Mouse (Mus musculus): ENCODE results near the gene L1td1. TPM values are rescaled to one million over a fixed set of nuclear protein-coding genes. Genes with fewer than 3 reads are reported as not detected.

L1td1 gene
- total and polyA plus RNA-seq, 2 experiments from 2014 or later, result 0.05 TPM; not detected in 1

DNA sequence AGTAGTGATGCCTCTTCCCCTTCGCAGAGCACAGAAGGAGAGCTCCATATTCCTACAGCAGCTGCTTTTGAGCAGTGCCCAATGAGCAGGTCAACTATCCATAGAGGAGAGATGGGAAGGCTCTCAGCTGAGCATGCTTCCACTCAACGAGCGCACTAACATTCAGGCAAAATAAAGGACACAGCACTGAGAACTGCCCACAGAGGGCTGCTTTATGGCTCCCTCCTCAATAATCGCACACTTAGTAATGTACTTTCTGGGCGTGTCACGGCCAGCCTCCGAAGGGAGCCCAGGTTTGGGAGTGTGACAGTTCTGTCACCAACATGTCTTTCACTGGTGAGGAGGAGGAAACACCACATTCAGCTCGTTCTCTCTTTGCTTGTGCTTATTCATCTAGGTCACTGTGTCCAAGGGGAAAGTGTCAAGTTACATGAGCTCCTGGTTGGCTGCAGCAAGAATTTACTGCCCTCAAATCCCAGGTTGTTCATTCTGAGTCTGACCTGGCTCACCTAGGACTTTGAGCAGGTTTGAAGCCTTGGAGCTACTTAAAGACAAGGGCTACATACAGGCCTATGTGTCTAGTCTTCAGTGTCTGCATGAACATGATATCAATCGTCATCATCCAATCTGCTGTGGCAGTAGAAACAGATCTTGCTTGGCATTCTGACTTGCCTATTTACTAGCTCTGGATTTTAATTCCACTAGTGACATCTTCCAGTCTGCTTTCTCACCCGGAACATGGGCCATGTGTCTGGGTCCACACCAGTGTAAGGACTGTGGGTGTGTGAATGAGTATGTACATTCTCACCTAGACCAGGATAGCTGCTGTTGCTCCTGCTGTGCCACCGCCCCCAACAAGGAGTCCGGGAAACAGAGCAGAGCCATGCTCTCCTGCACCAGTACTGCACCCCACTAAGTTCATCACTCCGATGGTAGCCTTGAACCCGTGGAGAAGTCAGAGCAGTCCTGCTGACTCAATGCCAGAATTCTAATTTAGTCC lies 40.9 kb downstream of the L1td1 start:
- no peak for TF ChIP-seq CTCF (IDR thresholded peaks at IDR 0.05; ENCODE audit: low read depth)
- Histone ChIP-seq H3K4me2 (ENCODE audit: low read depth) (no peak overlapping the region), H3K9ac (no peak overlapping the region), H3K4me3 (ENCODE audit: low read depth, low read length) (no peak overlapping the region), H3K36me3 (ENCODE audit: insufficient read depth) (no peaks in the 10 kb centered on the region), H3K27me3 (ENCODE audit: insufficient read depth, low read length) (no peaks in the 10 kb centered on the region), H3K9me3 (ENCODE audit: low read length) (no peaks in the 10 kb centered on the region), H3K4me1 (ENCODE audit: insufficient read depth) (no peaks in the 10 kb centered on the region), H3K27ac (ENCODE audit: low read depth, low read length) (no peak overlapping the region)
- ATAC-seq, result no peak
- WGBS, result 83% methylated on average over 14 of the region's 14 CpGs
- DNase-seq, result no peak

DNA sequence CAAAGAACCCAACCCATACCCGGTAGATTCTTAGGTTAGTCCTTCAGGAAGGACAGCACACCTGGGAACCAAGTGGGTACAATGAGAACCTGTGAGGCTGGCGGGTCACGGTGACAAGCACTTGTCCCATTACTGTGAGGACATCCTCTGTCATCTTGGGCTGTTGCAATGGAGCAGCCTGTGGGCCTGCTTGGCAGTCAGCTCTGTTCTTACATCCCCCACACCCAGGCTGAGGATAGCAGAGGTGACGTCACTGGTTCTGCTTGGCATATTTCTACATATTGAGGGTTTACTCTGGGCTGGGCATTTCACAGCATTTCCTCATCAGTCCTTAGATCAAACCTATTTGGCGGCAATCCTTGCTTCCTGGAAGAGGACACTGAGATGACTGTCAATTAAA lies 47.3 kb downstream of the L1td1 start:
- DNase-seq, result no peak
- Histone ChIP-seq H3K27ac (ENCODE audit: low read depth, low read length) (no peak overlapping the region), H3K36me3 (ENCODE audit: insufficient read depth) (no peaks in the 10 kb centered on the region), H3K27me3 (ENCODE audit: insufficient read depth, low read length) (no peaks in the 10 kb centered on the region), H3K4me1 (ENCODE audit: insufficient read depth) (no peaks in the 10 kb centered on the region), H3K4me2 (ENCODE audit: low read depth) (no peak overlapping the region), H3K9me3 (ENCODE audit: low read length) (no peaks in the 10 kb centered on the region), H3K9ac (no peak overlapping the region), H3K4me3 (ENCODE audit: low read depth, low read length) (no peak overlapping the region)
- TF ChIP-seq CTCF (IDR thresholded peaks at IDR 0.05; ENCODE audit: low read depth), result no peak
- WGBS, result 95% methylated on average over 5 of the region's 5 CpGs
- no peak for ATAC-seq

DNA sequence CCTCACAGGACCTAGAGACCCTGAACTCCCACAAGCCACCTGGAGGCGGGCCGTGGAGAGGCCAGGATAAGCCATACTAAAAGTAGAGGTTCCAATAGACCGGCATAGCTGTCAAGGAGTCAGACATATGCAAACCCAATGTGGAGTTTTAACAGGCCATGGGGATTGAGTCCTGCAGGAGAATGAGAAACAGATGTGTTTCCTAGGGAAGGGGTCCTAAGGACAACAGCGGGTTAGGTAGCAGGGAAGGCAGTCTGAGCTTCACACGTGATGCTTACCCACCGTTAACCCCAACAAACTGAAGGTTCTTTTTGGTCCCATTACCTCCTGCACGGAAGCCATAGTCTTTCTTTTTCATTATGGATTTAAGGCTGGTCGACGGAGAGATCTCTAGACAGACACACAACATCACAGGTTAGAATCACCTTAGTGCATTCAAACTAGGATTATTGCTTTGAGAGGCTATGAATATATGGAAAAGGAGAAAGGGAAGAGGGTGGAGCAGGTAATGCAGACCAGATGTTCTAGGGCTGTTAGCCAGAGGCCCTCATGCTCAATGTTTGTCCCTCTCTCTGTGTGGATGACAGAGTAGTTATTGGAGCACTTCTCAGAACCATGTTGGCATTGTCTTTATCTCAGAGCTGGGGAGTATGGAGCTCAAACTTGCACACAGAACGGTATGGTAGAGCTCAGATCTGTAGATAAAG lies 50.3 kb downstream of the L1td1 start:
- H3K36me3 ChIP-seq (ENCODE audit: insufficient read depth), result no peaks in the 10 kb centered on the region
- DNase-seq (no peak), ATAC-seq (no peak)
- TF ChIP-seq CTCF (IDR thresholded peaks at IDR 0.05; ENCODE audit: low read depth), result no peak
- no peak overlapping the region for H3K9ac ChIP-seq
- H3K4me1 ChIP-seq (ENCODE audit: insufficient read depth), result no peaks in the 10 kb centered on the region
- no peak overlapping the region for H3K27ac ChIP-seq (ENCODE audit: low read depth, low read length)
- no peaks in the 10 kb centered on the region for H3K27me3 ChIP-seq (ENCODE audit: insufficient read depth, low read length)
- H3K4me3 ChIP-seq (ENCODE audit: low read depth, low read length), result no peak overlapping the region
- WGBS, result 94% methylated on average over 10 of the region's 10 CpGs
- H3K9me3 ChIP-seq (ENCODE audit: low read length), result no peaks in the 10 kb centered on the region
- no peak overlapping the region for H3K4me2 ChIP-seq (ENCODE audit: low read depth)

DNA sequence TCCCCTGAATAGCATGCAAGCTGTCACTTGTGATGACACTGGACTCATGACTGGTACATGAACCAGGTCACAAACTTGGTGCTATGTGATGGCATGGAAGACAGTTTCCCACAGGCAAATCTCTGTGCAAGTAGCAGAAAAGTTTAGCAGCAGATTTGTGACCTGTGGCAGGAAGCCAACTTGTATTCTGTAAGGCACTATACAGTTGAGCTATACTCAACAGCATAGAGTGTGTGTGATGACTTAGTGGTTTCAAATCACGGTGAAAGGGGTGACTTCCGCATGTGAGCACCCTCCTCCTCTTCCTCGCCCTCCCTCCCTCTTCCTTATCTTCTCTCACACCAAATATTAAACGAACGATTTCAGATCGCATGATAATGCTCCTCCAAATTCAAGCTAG lies 50.9 kb downstream of the L1td1 start:
- no peak for ATAC-seq
- TF ChIP-seq CTCF (IDR thresholded peaks at IDR 0.05; ENCODE audit: low read depth), result no peak
- H3K27me3 ChIP-seq (ENCODE audit: insufficient read depth, low read length), result no peaks in the 10 kb centered on the region
- no peak for DNase-seq
- WGBS, result 89% methylated on average over 6 of the region's 6 CpGs
- no peaks in the 10 kb centered on the region for H3K4me1 ChIP-seq (ENCODE audit: insufficient read depth)
- no peaks in the 10 kb centered on the region for H3K36me3 ChIP-seq (ENCODE audit: insufficient read depth)
- no peak overlapping the region for H3K27ac ChIP-seq (ENCODE audit: low read depth, low read length)
- H3K4me3 ChIP-seq (ENCODE audit: low read depth, low read length), result no peak overlapping the region
- H3K4me2 ChIP-seq (ENCODE audit: low read depth), result no peak overlapping the region
- H3K9me3 ChIP-seq (ENCODE audit: low read length), result no peaks in the 10 kb centered on the region
- no peak overlapping the region for H3K9ac ChIP-seq

DNA sequence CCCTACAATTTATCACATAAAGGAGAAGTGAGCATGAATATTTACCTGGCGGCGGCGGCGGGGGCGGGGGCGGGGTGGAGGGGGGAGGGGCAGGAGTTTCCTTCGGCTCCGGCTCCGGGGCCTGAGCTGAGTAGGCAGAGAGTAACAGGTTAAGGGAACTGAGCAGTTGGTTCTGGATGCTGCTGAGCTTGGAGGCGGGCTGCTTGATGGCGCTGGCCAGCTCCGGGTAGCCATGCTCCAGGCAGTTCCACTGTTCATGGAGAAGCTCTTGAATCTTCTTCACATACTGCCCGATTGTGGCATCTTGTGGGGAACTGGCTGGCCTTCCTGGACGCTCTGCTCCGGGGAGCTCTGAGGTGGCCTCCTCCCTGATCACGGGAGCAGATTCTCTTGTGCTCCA lies 51.7 kb downstream of the L1td1 start:
- no peak overlapping the region for H3K27ac ChIP-seq (ENCODE audit: low read depth, low read length)
- peak overlapping the region; percentile 11 for H3K4me3 ChIP-seq (ENCODE audit: low read depth, low read length)
- TF ChIP-seq CTCF (IDR thresholded peaks at IDR 0.05; ENCODE audit: low read depth), result no peak
- no peaks in the 10 kb centered on the region for H3K9me3 ChIP-seq (ENCODE audit: low read length)
- H3K27me3 ChIP-seq (ENCODE audit: insufficient read depth, low read length), result no peaks in the 10 kb centered on the region
- no peaks in the 10 kb centered on the region for H3K36me3 ChIP-seq (ENCODE audit: insufficient read depth)
- 14% methylated on average over 16 of the region's 16 CpGs for WGBS
- ATAC-seq (0 out of 2 replicates have a peak, but pooled peaks have one; percentile 32), DNase-seq (no peak)
- H3K4me2 ChIP-seq (ENCODE audit: low read depth), result peak overlapping the region; percentile 29
- H3K9ac ChIP-seq, result no peak overlapping the region
- no peaks in the 10 kb centered on the region for H3K4me1 ChIP-seq (ENCODE audit: insufficient read depth)

DNA sequence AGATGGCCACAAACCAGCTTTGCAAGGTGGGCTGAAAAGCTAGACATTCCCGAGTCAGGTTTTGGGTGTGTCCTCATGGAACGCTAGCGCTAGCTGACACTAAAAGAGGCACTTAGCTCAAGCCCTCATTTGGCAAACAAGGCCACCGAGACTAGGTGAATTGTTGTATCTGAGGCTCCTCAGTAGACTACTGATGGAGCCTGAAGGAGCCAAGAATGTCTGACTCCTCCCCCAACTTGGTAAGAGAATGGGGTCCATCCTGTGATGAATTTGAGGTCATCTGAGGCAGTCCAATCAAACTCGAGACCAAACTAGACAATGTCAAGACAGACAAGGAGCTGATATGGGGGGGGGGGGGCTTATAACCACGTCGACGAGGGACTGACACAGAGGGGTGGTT lies 59.3 kb downstream of the L1td1 start:
- Histone ChIP-seq H3K4me2 (ENCODE audit: low read depth) (no peak overlapping the region), H3K27ac (ENCODE audit: low read depth, low read length) (no peak overlapping the region), H3K9ac (no peak overlapping the region), H3K27me3 (ENCODE audit: insufficient read depth, low read length) (no peaks in the 10 kb centered on the region), H3K9me3 (ENCODE audit: low read length) (no peaks in the 10 kb centered on the region), H3K4me3 (ENCODE audit: low read depth, low read length) (no peak overlapping the region), H3K36me3 (ENCODE audit: insufficient read depth) (no peaks in the 10 kb centered on the region), H3K4me1 (ENCODE audit: insufficient read depth) (peaks cover 7% of the 10 kb centered on the region; the same call in 1 of the 2 replicates)
- DNase-seq (no peak), ATAC-seq (no peak)
- TF ChIP-seq CTCF (IDR thresholded peaks at IDR 0.05; ENCODE audit: low read depth), result no peak
- WGBS, result 38% methylated on average over 8 of the region's 8 CpGs

DNA sequence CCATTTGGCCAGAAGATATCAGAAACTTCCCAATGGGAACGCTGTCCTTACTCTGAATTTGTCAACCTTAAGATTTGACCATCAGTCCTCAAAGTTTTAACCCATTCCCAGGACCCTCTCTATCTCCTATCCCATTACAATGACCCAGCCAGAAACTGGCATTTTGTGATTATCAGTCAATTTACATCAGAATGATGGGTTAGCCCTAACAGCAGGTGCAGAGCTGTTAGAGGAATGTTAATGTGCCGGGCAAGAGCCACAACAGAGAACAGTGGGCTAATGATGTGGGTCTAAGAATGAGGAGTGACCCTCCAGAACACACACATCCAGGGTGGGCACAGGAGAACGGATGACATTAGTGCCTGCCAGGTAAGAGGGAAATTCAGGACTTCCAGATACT lies 59.7 kb downstream of the L1td1 start:
- ATAC-seq, result no peak
- H3K9ac ChIP-seq, result no peak overlapping the region
- no peaks in the 10 kb centered on the region for H3K27me3 ChIP-seq (ENCODE audit: insufficient read depth, low read length)

More for the DNA sequence above, 59.7 kb downstream of the L1td1 start:
- peaks cover 7% of the 10 kb centered on the region; the same call in 1 of the 2 replicates for H3K4me1 ChIP-seq (ENCODE audit: insufficient read depth)
- no peak for TF ChIP-seq CTCF (IDR thresholded peaks at IDR 0.05; ENCODE audit: low read depth)
- no peak overlapping the region for H3K4me2 ChIP-seq (ENCODE audit: low read depth)
- DNase-seq, result no peak
- H3K36me3 ChIP-seq (ENCODE audit: insufficient read depth), result no peaks in the 10 kb centered on the region
- H3K9me3 ChIP-seq (ENCODE audit: low read length), result no peaks in the 10 kb centered on the region
- H3K27ac ChIP-seq (ENCODE audit: low read depth, low read length), result no peak overlapping the region
- WGBS, result 12% methylated on average over 3 of the region's 3 CpGs
- no peak overlapping the region for H3K4me3 ChIP-seq (ENCODE audit: low read depth, low read length)

Other genes with a start within 250 kb of the L1td1 start
- 1.5 and 1.9 TPM in 2 replicates for gene Kank4, start 90.8 kb downstream of the L1td1 start, total RNA-seq (2014; rRNA removed)
- gene Kank4, start 90.8 kb downstream of the L1td1 start, polyA plus RNA-seq (2015; fragmentation: Nextera tagmentation; extraction: Ambion mirVana), result 0.17 and 0.20 TPM in 2 replicates
- gene I0C0044D17Rik, start 97.1 kb downstream of the L1td1 start, total RNA-seq (2014; rRNA removed), result not detected in 2 replicates
- not detected in 2 replicates for gene I0C0044D17Rik, start 97.1 kb downstream of the L1td1 start, polyA plus RNA-seq (2015; fragmentation: Nextera tagmentation; extraction: Ambion mirVana)
- 16.6 and 32.3 TPM in 2 replicates for gene Usp1, start 197.1 kb downstream of the L1td1 start, total RNA-seq (2014; rRNA removed)
- gene Usp1, start 197.1 kb downstream of the L1td1 start, polyA plus RNA-seq (2015; fragmentation: Nextera tagmentation; extraction: Ambion mirVana), result 34.1 and 35.2 TPM in 2 replicates

Measured in forebrain, postnatal 0 days (tissue).